Mouse (Mus musculus) thymus, postnatal 4 days (tissue): ENCODE results near the gene St6galnac3.

ENCODE experiments used
- DNase-seq: peaks from one replicate; pipeline ENCODE4 v3.0.0; 2021

Gene St6galnac3

DNA sequence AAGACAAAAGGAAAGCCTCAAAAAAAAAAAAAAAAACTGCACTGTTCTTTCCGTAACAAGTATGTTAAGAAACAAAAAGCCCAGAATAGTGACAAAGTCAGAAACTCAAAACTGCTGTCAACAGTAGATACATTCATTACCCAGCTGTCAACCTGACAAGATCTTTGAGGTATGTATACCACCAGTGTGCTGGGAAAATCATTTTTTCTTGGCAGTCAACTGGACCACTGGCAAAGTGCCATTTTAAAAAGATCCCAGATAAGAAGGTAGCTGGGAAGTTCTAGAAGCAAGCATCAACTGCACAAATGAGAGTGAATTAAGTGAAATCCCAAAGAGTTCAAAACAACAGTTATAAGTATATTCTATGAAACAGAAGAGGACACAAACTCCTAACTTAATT is 452.7 kb downstream of the St6galnac3 start:
- no peak for DNase-seq

DNA sequence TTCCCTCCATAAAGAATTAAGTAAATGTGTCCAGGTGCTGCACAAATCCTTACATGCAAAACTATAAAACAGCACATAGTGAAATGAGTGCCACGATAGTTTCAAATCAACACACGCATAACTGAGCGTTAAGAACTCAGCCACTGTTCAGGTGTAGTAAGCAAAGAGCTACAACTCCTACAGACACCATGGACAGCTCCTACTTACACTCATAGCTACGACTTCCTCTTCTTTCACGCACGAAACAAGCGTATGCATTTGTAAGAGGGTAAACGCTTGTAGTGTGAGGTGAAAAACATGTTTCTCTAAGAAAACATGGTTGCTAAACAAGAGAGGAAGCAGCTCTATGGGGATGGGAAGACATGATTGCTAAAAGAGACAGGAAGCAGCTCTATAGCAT is 457.6 kb downstream of the St6galnac3 start:
- DNase-seq: no peak

- DNase-seq: no peak
Observed at GRCm38 (mm10) chr3:153261985-153262384, 463.0 kb downstream of the St6galnac3 start.

GRCm38 (mm10) chr3:153260225-153260933 is 464.6 kb downstream of the St6galnac3 start:
- DNase-seq: no peak

DNA sequence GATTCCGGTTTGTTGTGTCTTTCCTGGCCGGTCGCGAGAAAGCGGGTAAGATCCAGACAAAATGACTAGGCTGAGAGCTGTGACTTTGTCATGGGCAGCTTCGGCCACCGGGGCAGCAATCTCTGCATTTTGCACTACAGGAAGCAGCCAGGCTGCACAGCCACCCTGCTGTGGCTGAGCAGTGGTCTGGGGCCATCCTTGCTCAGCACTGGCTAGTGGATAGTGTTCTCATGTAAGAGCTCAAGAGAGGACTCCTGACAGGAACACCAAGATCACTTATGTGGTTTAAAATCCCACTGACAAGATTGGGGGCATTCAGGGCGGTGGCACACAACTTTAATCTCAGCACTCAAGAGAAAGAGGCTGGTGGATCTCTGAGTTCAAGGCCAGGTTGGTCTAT is 469.1 kb downstream of the St6galnac3 start:
- no peak for DNase-seq

- DNase-seq: no peak
Observed at GRCm38 (mm10) chr3:153251653-153252052, 473.3 kb downstream of the St6galnac3 start.

DNA sequence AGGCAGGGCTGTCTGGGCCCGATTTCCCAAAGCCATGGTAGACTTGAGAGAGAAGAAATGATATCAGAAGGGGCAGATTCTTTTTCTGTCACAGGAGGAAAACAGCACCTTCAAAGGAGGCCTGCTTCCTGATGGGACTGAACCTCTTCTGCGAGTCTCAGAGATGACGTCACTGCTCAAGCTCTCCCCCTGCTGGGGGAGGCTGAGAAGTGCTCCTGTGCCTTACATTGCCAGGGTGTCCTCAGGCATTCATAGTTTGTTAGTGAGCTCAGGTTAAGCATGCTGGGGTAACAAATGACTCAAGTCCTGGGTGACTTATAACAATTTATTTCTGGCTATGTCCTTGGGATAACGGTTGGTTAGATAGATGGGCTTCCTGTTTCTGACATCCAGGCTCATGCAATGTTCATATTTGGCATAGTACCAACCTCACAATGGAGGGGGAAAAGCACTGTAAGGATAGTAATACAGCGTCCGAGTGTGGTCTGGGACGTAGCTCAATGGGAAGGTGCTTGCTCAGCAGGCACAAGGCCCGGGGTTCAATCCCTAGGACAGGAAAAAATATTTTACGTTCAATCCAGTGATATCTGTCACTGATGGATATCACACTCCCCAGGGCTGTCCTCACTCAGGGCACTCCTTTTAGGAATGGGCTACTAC is 474.2 kb downstream of the St6galnac3 start:
- DNase-seq: peak; percentile 91

GRCm38 (mm10) chr3:153248866-153249265 is 476.1 kb downstream of the St6galnac3 start:
- DNase-seq: no peak

GRCm38 (mm10) chr3:153248029-153248428 is 476.9 kb downstream of the St6galnac3 start:
- peak; percentile 47 for DNase-seq

DNA sequence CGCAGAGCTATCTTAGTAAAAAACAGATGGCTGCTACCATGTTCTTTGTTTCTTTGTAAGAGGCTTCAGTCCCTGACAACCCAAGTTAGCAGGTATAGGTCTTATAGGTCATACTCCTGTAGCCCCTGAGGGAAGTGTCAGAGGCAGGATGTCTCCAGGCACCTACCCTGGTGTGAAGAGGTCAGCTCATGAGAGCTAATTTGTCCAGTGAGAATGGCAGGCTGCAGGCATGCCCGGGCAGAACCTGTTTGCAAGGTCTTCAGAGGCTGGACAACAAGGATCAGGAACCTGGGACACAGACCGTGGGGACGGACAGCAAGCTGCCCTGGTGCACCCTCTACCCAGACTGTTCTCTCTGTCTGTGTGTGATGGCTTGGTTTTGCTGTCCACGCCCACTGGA is 482.4 kb downstream of the St6galnac3 start:
- DNase-seq: no peak

DNA sequence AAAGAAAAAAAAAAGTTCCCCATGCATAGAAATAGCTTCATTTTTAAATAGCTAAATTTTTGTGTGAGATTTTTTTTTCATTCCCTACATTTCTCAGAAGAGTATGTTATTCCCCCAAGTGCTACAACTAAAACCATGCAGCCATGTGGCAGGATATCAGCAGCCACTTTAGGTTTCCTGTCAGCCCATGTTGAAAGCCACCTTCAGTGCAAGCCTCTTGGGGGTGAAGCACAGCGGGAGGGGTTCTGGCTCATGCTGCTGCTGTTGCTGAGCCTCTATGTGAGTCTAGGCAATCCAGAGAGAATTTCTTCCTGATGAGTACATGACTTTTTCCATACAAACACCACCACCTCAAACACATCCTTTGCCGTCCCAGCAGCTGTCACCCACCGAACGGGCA is 483.8 kb downstream of the St6galnac3 start:
- peak; percentile 15 for DNase-seq

DNA sequence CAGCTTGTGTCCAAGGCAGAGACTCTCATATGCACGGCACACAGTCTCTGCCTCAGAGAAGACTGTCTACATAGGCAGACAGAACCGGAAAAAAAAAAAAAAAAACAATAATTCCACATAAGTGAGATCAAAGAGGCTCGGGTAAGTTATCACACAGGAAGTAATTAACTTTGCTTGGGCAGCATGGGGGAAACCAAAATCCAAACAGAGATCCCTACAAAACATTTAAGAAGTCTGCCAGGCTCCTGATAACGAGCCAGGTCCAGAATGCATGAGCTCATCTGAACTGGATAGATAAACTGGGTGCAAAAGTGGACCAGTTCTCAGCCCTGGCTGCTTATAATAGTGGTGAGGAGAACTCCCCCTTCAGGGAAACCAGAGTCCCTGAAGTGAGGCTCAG is 484.6 kb downstream of the St6galnac3 start:
- DNase-seq: no peak

- DNase-seq: no peak
Observed at GRCm38 (mm10) chr3:153238381-153238780, 486.6 kb downstream of the St6galnac3 start.

- no peak for DNase-seq
Observed at GRCm38 (mm10) chr3:153236262-153236661, 488.7 kb downstream of the St6galnac3 start.

- no peak for DNase-seq
Observed at GRCm38 (mm10) chr3:153222611-153223402, 502.2 kb downstream of the St6galnac3 start.

DNA sequence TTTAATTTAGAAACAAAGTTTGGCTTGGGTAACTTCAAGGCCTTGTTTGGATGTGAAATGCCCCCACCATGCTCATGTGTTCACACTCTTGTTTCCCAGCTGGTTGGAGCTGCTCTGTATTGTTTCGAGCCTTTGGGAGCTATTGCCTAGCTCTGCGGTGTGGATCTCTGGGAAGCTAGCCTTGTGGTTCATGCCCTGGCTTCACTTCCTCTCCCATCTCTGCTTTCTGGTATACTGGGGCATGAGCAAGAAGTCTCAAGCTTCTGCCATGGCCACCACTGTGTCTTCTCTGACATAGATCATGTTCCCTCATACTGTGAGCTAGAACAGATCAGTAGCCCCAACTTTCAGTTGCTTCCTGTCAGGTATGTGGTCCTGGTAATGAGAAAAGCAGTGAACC is 505.6 kb downstream of the St6galnac3 start:
- no peak for DNase-seq

DNA sequence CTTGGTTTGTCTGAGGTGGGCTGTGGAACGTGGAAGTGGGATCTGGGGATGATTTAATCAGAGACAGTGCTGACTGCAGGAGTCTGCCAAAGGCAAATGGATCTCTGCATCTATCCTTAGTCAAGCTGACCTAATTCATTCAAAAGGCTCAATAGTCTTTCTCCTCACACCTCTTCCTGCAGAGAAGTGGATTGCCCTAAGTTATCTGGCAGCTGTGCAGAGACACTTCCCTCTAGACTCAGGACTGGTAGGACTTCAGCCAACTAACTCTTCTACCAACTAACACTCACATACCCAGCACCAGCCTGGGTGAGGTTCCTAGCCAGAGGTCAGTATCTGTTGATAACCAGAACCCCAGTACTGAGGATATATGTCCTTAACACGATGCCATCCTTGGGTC is 516.8 kb downstream of the St6galnac3 start:
- DNase-seq: no peak

GRCm38 (mm10) chr3:153204046-153204445 is 520.9 kb downstream of the St6galnac3 start:
- DNase-seq: no peak

DNA sequence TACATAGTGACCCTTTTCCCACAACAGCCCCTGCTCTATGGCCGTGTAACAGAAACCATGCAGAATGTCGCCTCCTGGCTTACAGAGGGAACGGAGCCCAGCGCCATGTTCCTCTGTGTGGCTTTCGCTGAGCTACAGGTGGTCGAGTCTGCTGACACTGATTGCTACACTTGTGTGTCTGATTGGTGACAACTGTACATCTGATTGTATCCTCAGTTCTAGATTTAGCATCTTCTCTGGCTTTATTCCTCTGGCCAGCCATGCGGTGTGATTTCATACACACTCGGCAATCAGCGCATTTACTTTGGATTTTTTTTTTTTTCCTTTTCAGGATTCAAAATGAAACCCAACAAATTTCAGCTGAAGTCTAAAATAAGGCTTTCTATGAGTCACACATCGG is 523.1 kb downstream of the St6galnac3 start:
- DNase-seq: no peak

- DNase-seq: no peak
Observed at GRCm38 (mm10) chr3:153200801-153201200, 524.2 kb downstream of the St6galnac3 start.

DNA sequence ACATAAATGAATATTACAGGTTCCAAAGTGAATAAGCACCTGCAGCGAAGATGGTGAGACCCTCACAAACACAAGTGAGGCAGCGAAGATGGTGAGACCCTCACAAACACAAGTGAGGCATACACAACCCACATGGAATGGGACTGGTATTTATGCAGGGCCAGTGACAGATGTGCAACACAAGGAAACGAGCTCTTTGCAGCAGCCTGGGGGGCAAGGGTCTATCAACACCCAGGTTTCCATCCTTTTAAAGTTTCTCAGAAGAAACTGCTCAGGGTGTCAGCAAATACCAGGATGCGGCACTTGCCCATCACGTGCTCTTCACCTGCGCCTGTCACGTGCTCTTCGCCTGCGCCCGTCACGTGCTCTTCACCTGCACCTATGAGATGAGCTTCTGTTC is 524.9 kb downstream of the St6galnac3 start:
- no peak for DNase-seq

DNA sequence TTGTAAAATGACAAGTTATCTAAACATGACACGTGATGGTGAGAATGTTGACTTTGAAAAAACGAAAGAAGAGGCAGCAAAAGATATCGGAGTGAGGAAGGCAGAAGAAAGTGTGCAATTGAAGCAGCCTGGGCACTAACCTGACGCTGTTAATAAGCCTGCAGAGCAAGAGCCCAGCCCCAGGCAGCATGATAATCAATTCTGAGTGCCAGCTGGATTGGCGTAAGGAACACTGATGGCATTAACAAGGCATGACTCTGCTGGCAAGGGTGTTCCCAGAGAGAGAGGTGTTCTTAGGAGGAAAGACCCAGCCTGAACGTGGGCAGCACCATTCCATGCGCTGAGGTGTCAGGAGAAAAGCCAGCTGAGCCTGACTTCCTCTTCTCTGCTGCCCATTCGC is 525.7 kb downstream of the St6galnac3 start:
- DNase-seq: no peak

DNA sequence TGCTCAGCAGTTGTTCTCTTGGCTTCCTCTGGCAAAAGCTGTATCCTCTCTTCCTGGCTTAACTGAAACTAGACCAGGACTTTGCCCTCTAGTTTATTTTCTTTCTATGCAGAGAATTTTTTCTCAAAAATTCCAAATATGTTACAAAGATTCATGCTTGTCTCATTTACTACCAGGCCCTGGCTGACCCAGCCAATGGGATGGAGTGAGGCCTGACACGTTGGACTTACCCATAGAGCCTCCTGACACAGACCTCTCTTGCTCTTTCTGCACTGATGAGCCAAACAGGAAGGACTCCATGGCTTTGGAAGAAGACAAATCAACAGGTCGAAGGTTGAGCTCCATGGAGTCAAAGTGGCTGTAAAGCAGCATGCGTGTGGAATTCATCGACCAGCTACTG is 526.5 kb downstream of the St6galnac3 start:
- DNase-seq: no peak

DNA sequence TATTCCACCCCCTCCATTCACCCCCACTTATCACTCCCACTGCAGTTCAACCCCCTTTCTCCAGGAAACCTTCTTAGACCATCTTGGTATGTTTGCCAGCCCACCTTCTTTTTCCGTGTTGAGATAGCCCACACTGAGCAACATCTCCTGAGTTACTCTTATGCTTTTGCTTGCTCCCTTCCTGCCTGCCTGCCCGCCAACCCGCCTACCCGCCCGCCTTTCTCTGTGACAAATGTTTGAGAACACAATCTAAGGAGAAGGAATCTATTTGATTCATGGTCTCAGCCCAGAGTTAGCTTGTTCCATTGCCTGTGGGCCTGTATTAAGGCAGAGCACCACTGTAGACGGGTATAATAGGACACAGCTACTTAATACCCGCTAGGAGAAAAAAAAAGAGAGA is 531.9 kb downstream of the St6galnac3 start:
- no peak for DNase-seq
